Mouse (Mus musculus) neural tube, embryonic 13.5 days (tissue): Measurements from ENCODE around the gene Tmem200c. TPM values are rescaled to one million over a fixed set of nuclear protein-coding genes. Genes with fewer than 3 reads are reported as not detected.
A peak's percentile ranks its signal among the peaks of the same experiment; 100 is the strongest.

ENCODE experiments used
- ATAC-seq: fragments of 200-750 bp; cut with Nextera tagmentation; 2 replicates; pipeline ENCODE4 v1.8.0; 2017; ENCODE audit warnings: low read depth, mild to moderate bottlenecking, moderate TSS enrichment, moderate library complexity
- H3K27ac ChIP-seq: fragments of 300-500 bp; sonication (generic); replicated peaks from 2 replicates; pipeline ENCODE4 v1.5.1; 2015; ENCODE audit warnings: moderate library complexity, mild to moderate bottlenecking, inconsistent platforms
- H3K27me3 ChIP-seq: fragments of 300-500 bp; sonication (generic); 2 replicates; pipeline ENCODE4 v1.6.1; 2015; ENCODE audit warnings: mild to moderate bottlenecking, inconsistent platforms
- H3K36me3 ChIP-seq: fragments of 300-500 bp; sonication (generic); 2 replicates; pipeline ENCODE4 v1.6.1; 2015; ENCODE audit warnings: mild to moderate bottlenecking, inconsistent platforms
- H3K4me1 ChIP-seq: fragments of 300-500 bp; sonication (generic); replicated peaks from 2 replicates; pipeline ENCODE4 v1.6.1; 2015; ENCODE audit warnings: inconsistent platforms
- H3K4me2 ChIP-seq: fragments of 300-500 bp; sonication (generic); 2 replicates; pipeline ENCODE4 v1.6.1; 2015; ENCODE audit warnings: inconsistent platforms, mild to moderate bottlenecking, moderate library complexity
- H3K4me3 ChIP-seq: fragments of 300-500 bp; sonication (generic); 2 replicates; pipeline ENCODE4 v1.5.1; 2015; ENCODE audit warnings: mild to moderate bottlenecking, inconsistent platforms
- H3K9ac ChIP-seq: fragments of 300-500 bp; sonication (generic); 2 replicates; pipeline ENCODE4 v1.6.1; 2015; ENCODE audit warnings: moderate library complexity, mild to moderate bottlenecking, inconsistent platforms
- H3K9me3 ChIP-seq: fragments of 300-500 bp; sonication (generic); 2 replicates; pipeline ENCODE4 v1.6.1; 2016; ENCODE audit warnings: inconsistent platforms
- WGBS: fragments of 180-500 bp; shearing (Covaris S2); methylation state at CpG from one replicate; pipeline ENCODE4 v1.1.7; 2015; 5-methylcytosine and 5-hydroxymethylcytosine counted together
- polyA plus RNA-seq: library from polyadenylated mRNA; unstranded; fragments of >200 nt; fragmentation: Nextera tagmentation; extraction: Ambion mirVana; gene quantifications from 2 replicates; pipeline ENCODE4 v1.2.1, GENCODE M21; 2015

Gene Tmem200c
- polyA plus RNA-seq, result 2.7 TPM in 2 replicates

GRCm38 (mm10) chr17:68826323-68826722, at the start of gene Tmem200c:
Gene Tmem200c, plus strand, starts transcription at chr17:68826623.
- H3K27me3 ChIP-seq, result no peaks in the 10 kb centered on the region
- no peak within 1 kb of the TSS for H3K9ac ChIP-seq
- 87% methylated on average over 6 of the region's 6 CpGs for WGBS
- no peak within 1 kb of the TSS for H3K27ac ChIP-seq
- no peak for ATAC-seq
- no peaks in the 10 kb centered on the region for H3K36me3 ChIP-seq
- no peaks in the 10 kb centered on the region for H3K4me1 ChIP-seq
- no peak within 1 kb of the TSS for H3K4me3 ChIP-seq
- H3K4me2 ChIP-seq, result no peak within 1 kb of the TSS
- H3K9me3 ChIP-seq, result no peaks in the 10 kb centered on the region

- Histone ChIP-seq H3K9ac (no peak overlapping the region), H3K4me2 (no peak overlapping the region), H3K9me3 (no peaks in the 10 kb centered on the region), H3K27me3 (no peaks in the 10 kb centered on the region), H3K4me1 (no peaks in the 10 kb centered on the region), H3K4me3 (no peak overlapping the region), H3K27ac (no peak overlapping the region), H3K36me3 (no peaks in the 10 kb centered on the region)
- 89% methylated on average over 4 of the region's 4 CpGs for whole genome bisulfite sequencing
- ATAC-seq, result no peak
Measured at GRCm38 (mm10) chr17:68793741-68794140, 32.7 kb upstream of the Tmem200c start.

- Histone ChIP-seq H3K27me3 (peaks cover 52% of the 10 kb centered on the region), H3K9ac (peak overlapping the region; percentile 76), H3K4me1 (peaks cover 45% of the 10 kb centered on the region), H3K36me3 (no peaks in the 10 kb centered on the region), H3K27ac (no peak overlapping the region), H3K9me3 (no peaks in the 10 kb centered on the region), H3K4me3 (peak overlapping the region; percentile 67), H3K4me2 (peak overlapping the region; percentile 96)
- ATAC-seq, result peak; percentile 57
- under 1% methylated on average over 14 of the region's 15 CpGs for WGBS
Measured at GRCm38 (mm10) chr17:68836655-68837012, 10.2 kb downstream of the Tmem200c start.

- ATAC-seq, result peak; percentile 64
- Histone ChIP-seq H3K4me1 (peaks cover 50% of the 10 kb centered on the region), H3K27me3 (peaks cover 56% of the 10 kb centered on the region), H3K4me2 (peak overlapping the region; percentile 96), H3K4me3 (peak overlapping the region; percentile 67), H3K27ac (no peak overlapping the region), H3K36me3 (no peaks in the 10 kb centered on the region), H3K9ac (peak overlapping the region; percentile 76), H3K9me3 (no peaks in the 10 kb centered on the region)
- WGBS, result under 1% methylated on average over 71 of the region's 72 CpGs
Measured at GRCm38 (mm10) chr17:68837013-68837858, 10.8 kb downstream of the Tmem200c start.

- H3K27ac ChIP-seq, result no peak overlapping the region
- WGBS, result 11% methylated on average over 4 of the region's 4 CpGs
- peak overlapping the region; percentile 67 for H3K4me3 ChIP-seq
Measured at GRCm38 (mm10) chr17:68837859-68838194, 11.4 kb downstream of the Tmem200c start.

GRCm38 (mm10) chr17:68839888-68840571, 13.6 kb downstream of the Tmem200c start:
- peaks cover 50% of the 10 kb centered on the region for H3K27me3 ChIP-seq
- H3K9me3 ChIP-seq, result no peaks in the 10 kb centered on the region
- WGBS, result 15% methylated on average over 17 of the region's 17 CpGs
- 0 out of 2 replicates have a peak overlapping the region, but pooled peaks have one; percentile 80 for H3K9ac ChIP-seq
- H3K4me3 ChIP-seq, result peak overlapping the region; percentile 57
- H3K27ac ChIP-seq, result no peak overlapping the region
- no peak for ATAC-seq
- no peaks in the 10 kb centered on the region for H3K36me3 ChIP-seq
- peak overlapping the region; percentile 96 for H3K4me2 ChIP-seq
- peaks cover 50% of the 10 kb centered on the region for H3K4me1 ChIP-seq

More at GRCm38 (mm10) chr17:68837859-68838194, 11.4 kb downstream of the Tmem200c start:
- no peak for ATAC-seq
- Histone ChIP-seq H3K4me2 (peak overlapping the region; percentile 96), H3K4me1 (peaks cover 50% of the 10 kb centered on the region), H3K27me3 (peaks cover 56% of the 10 kb centered on the region), H3K36me3 (no peaks in the 10 kb centered on the region), H3K9me3 (no peaks in the 10 kb centered on the region), H3K9ac (peak overlapping the region; percentile 76)

GRCm38 (mm10) chr17:68840572-68840939, 14.1 kb downstream of the Tmem200c start:
- ATAC-seq, result no peak
- 11% methylated on average over 10 of the region's 10 CpGs for WGBS

GRCm38 (mm10) chr17:68841097-68841891, 14.9 kb downstream of the Tmem200c start:
- Histone ChIP-seq H3K27me3 (peaks cover 39% of the 10 kb centered on the region), H3K36me3 (no peaks in the 10 kb centered on the region), H3K9me3 (no peaks in the 10 kb centered on the region), H3K4me3 (peak overlapping the region; percentile 57), H3K4me1 (peaks cover 49% of the 10 kb centered on the region), H3K27ac (peak overlapping the region; percentile 54), H3K9ac (peak overlapping the region; percentile 80), H3K4me2 (peak overlapping the region; percentile 96)
- ATAC-seq, result peak; percentile 72
- under 1% methylated on average over 75 of the region's 75 CpGs for WGBS

More at GRCm38 (mm10) chr17:68840572-68840939, 14.1 kb downstream of the Tmem200c start:
- Histone ChIP-seq H3K27ac (no peak overlapping the region), H3K27me3 (peaks cover 47% of the 10 kb centered on the region), H3K4me2 (peak overlapping the region; percentile 96), H3K9ac (peak overlapping the region; percentile 80), H3K36me3 (no peaks in the 10 kb centered on the region), H3K9me3 (no peaks in the 10 kb centered on the region), H3K4me1 (peaks cover 50% of the 10 kb centered on the region), H3K4me3 (peak overlapping the region; percentile 57)

GRCm38 (mm10) chr17:68841892-68842252, 15.4 kb downstream of the Tmem200c start:
- H3K27me3 ChIP-seq, result peaks cover 34% of the 10 kb centered on the region
- no peaks in the 10 kb centered on the region for H3K9me3 ChIP-seq
- peak; percentile 51; the same call in 1 of the 2 replicates for ATAC-seq
- H3K27ac ChIP-seq, result no peak overlapping the region
- WGBS, result 3% methylated on average over 22 of the region's 22 CpGs
- H3K9ac ChIP-seq, result peak overlapping the region; percentile 80
- H3K36me3 ChIP-seq, result no peaks in the 10 kb centered on the region
- H3K4me3 ChIP-seq, result peak overlapping the region; percentile 57
- peak overlapping the region; percentile 96 for H3K4me2 ChIP-seq
- H3K4me1 ChIP-seq, result peaks cover 44% of the 10 kb centered on the region

GRCm38 (mm10) chr17:68845931-68846330, 19.5 kb downstream of the Tmem200c start:
- 87% methylated on average over 5 of the region's 5 CpGs for whole genome bisulfite sequencing
- H3K4me1 ChIP-seq, result peaks cover 12% of the 10 kb centered on the region
- H3K4me3 ChIP-seq, result no peak overlapping the region
- H3K9ac ChIP-seq, result no peak overlapping the region
- H3K9me3 ChIP-seq, result no peaks in the 10 kb centered on the region
- no peak for ATAC-seq
- H3K36me3 ChIP-seq, result no peaks in the 10 kb centered on the region
- no peak overlapping the region for H3K4me2 ChIP-seq
- peaks cover 5% of the 10 kb centered on the region; the same call in 1 of the 2 replicates for H3K27me3 ChIP-seq
- no peak overlapping the region for H3K27ac ChIP-seq

- Histone ChIP-seq H3K36me3 (no peaks in the 10 kb centered on the region), H3K4me3 (no peak overlapping the region), H3K4me2 (no peak overlapping the region), H3K9me3 (no peaks in the 10 kb centered on the region), H3K27me3 (no peaks in the 10 kb centered on the region), H3K4me1 (no peaks in the 10 kb centered on the region), H3K27ac (no peak overlapping the region), H3K9ac (no peak overlapping the region)
- no peak for ATAC-seq
- 74% methylated on average over 6 of the region's 6 CpGs for WGBS
Measured at GRCm38 (mm10) chr17:68848739-68849138, 22.3 kb downstream of the Tmem200c start.
